Mouse (Mus musculus): ENCODE measurements around the gene Phf3. TPM values are rescaled to one million over a fixed set of nuclear protein-coding genes. Genes with fewer than 3 reads are reported as not detected.

Gene Phf3
- 176 to 194 TPM (median 179 TPM) in 4 replicates for total RNA-seq (2023)

GRCm38 (mm10) chr1:30873541-30874260, at the start of gene Phf3:
Phf3 (minus strand) TSS chr1:30873921.

Other genes starting within 250 kb of the Phf3 start
- not detected in 4 replicates for gene AC153137.1, start 104.0 kb upstream of the Phf3 start, total RNA-seq (2023)

All from B cell, adult 62 days (primary cell).